Mouse (Mus musculus) myocyte (in vitro differentiated cells): ENCODE data around the gene Ttc39d.

Experiments used
- E2F4 ChIP-seq: IDR thresholded peaks from one replicate; pipeline ENCODE4 v1.6.1; 2011; ENCODE audit warnings: mild to moderate bottlenecking, control low read depth, moderate library complexity; ENCODE audit not compliant: insufficient read depth
- MAX ChIP-seq: IDR thresholded peaks from one replicate; pipeline ENCODE4 v1.6.1; 2011; ENCODE audit warnings: low read depth, mild to moderate bottlenecking, control low read depth
- POLR2A ChIP-seq: IDR thresholded peaks from one replicate; pipeline ENCODE4 v1.6.1; 2011; ENCODE audit warnings: low read depth, mild to moderate bottlenecking, control low read depth, moderate library complexity; ENCODE audit not compliant: insufficient read length
- REST ChIP-seq: IDR thresholded peaks from one replicate; pipeline ENCODE4 v1.6.1; 2011; ENCODE audit warnings: mild to moderate bottlenecking, control low read depth, moderate library complexity; ENCODE audit not compliant: insufficient read depth, insufficient read length
- TCF12 ChIP-seq: IDR thresholded peaks from one replicate; pipeline ENCODE4 v1.6.1; 2011; ENCODE audit warnings: mild to moderate bottlenecking, control low read depth; ENCODE audit not compliant: poor library complexity, insufficient read depth, severe bottlenecking
- TCF3 ChIP-seq: IDR thresholded peaks from one replicate; pipeline ENCODE4 v1.6.1; 2011; ENCODE audit warnings: low read depth, control low read depth; ENCODE audit not compliant: insufficient read length
- USF1 ChIP-seq: IDR thresholded peaks from one replicate; pipeline ENCODE4 v1.6.1; 2011; ENCODE audit warnings: low read depth, mild to moderate bottlenecking, control low read depth, moderate library complexity

- TF ChIP-seq USF1 (no peak), POLR2A (no peak), E2F4 (no peak), REST (no peak), TCF3 (no peak), TCF12 (no peak), MAX (no peak)
Measured at GRCm38 (mm10) chr17:80170951-80171350, 36.3 kb upstream of the Ttc39d start.
